Mouse (Mus musculus): Measurements from ENCODE around the gene Grb7.

The Grb7 gene

GRCm38 (mm10) chr11:98446213-98446561 lies at the start of gene Grb7:
Grb7 (plus strand) TSS chr11:98446394.
- no peak for DNase-seq (ENCODE audit: low spot score in 2 of 2)

GRCm38 (mm10) chr11:98397946-98398345 lies 48.2 kb upstream of the Grb7 start:
- DNase-seq (ENCODE audit: low spot score in 2 of 2), result no peak

GRCm38 (mm10) chr11:98400161-98400726 lies 46.0 kb upstream of the Grb7 start, which contains the start of gene Pgap3:
Pgap3 (minus strand) TSS chr11:98400490.
- DNase-seq (ENCODE audit: low spot score in 2 of 2), result peak; percentile 84

GRCm38 (mm10) chr11:98400816-98401215 lies 45.4 kb upstream of the Grb7 start:
- DNase-seq (ENCODE audit: low spot score in 2 of 2), result no peak

DNA sequence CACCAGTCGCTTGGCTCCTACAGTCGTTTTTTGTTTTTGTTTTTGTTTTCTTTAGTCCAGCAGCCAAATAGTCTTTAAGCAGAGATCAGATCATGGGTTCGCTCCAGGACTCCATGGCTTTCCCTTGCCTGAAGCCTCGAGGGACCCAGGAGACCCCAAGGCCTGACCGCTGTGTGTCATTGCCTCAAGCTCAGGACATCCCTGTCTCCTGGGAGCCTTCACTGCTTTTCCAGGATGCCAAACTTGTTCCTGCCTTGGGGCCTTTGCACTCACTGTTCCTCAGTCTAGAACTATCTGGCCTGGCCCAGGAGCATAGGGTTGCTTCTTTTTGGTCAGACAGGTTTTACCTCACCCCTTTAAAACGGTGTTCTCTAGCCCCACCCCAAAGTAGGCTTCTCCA lies 39.6 kb upstream of the Grb7 start:
- no peak for DNase-seq (ENCODE audit: low spot score in 2 of 2)

GRCm38 (mm10) chr11:98408872-98409271 lies 37.3 kb upstream of the Grb7 start:
- no peak for DNase-seq (ENCODE audit: low spot score in 2 of 2)

GRCm38 (mm10) chr11:98409341-98409822 lies 36.8 kb upstream of the Grb7 start:
- no peak for DNase-seq (ENCODE audit: low spot score in 2 of 2)

DNA sequence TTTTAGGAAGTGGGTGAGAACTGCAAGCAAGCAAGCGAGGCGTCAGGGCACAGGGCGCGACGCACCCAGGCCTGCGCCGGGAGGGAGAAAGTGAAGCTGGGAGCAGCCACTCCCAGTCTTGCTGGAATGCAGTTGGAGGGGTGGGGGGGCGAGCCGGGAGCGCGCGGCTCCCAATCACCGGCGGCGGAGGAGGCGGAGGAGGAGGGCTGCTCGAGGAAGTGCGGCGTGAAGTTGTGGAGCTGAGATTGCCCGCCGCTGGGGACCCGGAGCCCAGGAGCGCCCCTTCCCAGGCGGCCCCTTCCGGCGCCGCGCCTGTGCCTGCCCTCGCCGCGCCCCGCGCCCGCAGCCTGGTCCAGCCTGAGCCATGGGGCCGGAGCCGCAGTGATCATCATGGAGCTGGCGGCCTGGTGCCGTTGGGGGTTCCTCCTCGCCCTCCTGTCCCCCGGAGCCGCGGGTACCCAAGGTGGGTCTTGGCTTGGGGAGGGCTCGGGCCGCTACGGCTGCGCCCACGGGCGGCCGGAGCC lies 33.9 kb upstream of the Grb7 start, which contains the start of gene Erbb2:
TSS of gene Erbb2 (plus strand) at position 198 of the 524 bp plus-strand sequence.
- peak; percentile 67 to 76 for DNase-seq (ENCODE audit: low spot score in 2 of 2)

DNA sequence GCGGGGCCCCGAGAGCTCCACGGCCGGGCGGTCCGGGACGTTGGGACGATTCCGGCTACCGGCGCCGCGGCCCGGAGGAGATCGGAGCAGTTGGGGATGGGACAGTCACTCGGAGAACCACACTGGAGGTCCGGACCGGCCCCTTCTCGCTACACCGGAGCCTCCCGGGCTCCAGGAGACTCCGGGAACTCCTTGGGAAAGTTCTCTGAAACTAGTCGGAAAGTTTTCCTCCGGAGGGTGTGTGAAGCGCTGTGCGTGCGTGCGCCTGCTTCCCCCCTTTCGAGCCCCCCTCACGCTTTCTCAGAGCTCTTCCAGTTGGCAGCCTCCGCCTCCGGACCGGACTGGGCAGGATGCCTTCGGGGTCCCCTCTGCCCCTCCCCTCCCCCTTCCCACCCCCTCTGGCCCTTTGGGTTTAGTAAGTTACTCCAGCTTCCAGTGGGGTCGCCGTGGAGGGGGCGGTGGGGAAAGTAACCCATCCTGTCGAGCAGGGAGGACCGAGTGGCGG lies 33.3 kb upstream of the Grb7 start:
- DNase-seq (ENCODE audit: low spot score in 2 of 2), result no peak

GRCm38 (mm10) chr11:98413731-98414130 lies 32.5 kb upstream of the Grb7 start:
- DNase-seq (ENCODE audit: low spot score in 2 of 2), result no peak

GRCm38 (mm10) chr11:98414162-98414561 lies 32.0 kb upstream of the Grb7 start:
- no peak for DNase-seq (ENCODE audit: low spot score in 2 of 2)

DNA sequence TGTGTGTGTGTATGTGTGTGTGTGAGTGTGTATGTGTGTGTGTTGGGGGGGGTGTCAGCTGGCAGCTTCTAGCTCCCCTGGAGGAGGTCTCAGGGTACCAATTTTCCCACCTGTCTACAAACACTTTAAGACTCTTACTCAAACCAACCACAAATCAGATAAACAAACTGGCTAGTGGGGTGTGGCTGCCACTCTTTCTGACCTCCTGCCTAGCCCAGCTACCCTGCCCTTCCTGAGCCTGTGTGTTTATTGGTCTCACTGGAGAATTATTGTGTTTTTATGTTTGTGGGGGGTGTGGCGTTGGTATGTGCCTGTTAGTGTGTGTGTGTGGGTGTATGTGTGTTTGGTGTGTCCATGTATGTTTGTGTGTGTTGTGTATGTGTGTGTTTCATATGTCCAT lies 29.1 kb upstream of the Grb7 start:
- peak in 1 of 2 experiments; percentile 32 for DNase-seq (ENCODE audit: low spot score in 2 of 2)

- no peak for DNase-seq (ENCODE audit: low spot score in 2 of 2)
Observed at GRCm38 (mm10) chr11:98418273-98418672, 27.9 kb upstream of the Grb7 start.

DNA sequence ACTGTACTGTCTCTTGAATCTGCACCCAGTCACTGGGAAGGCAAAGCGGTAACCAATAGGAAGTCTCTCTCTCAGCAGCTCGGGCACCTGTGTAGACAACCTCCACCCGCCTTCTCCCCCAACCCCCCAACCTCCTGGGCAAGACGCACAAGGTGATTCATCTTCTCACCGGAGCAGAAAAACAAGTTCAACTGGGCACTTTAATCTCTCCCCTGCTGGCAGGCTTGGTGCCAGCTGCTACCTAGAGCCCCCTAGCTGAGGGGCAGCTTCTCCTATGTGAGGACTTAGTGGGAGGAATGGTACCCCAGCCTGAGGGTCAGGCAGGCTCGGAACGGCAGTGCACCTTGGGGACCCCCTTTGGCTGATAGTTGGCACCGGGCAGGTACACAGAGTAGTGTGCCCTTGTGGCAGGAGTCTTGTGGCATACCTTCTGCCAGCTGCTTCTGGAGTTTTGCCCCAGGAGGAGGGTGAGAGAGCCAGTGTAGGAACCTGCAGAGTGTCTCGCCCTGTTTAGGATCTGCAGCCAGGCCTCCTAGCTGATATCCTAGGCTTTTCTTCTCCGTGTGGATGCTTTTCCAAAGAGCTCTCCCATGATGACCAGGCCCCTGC lies 27.2 kb upstream of the Grb7 start:
- peak; percentile 75 for DNase-seq (ENCODE audit: low spot score in 2 of 2)

DNA sequence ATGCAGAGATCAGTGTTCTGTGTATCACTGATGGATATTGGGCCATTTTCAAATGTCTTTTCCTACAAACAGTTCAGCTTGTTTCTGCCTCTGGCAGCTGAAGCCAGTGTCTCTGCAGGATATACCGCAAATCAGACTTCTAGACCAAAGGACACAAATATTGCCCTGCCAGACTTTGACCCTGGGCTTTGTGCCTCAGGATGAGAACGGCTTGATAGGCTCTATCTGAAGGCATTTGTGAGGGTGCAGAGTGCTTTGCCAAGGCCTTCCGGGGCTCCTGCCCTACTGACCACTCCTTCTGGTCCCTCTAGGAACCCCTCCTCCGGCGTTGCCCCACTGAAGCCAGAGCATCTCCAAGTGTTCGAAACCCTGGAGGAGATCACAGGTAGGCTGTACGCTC lies 19.6 kb upstream of the Grb7 start:
- DNase-seq (ENCODE audit: low spot score in 2 of 2), result no peak

DNA sequence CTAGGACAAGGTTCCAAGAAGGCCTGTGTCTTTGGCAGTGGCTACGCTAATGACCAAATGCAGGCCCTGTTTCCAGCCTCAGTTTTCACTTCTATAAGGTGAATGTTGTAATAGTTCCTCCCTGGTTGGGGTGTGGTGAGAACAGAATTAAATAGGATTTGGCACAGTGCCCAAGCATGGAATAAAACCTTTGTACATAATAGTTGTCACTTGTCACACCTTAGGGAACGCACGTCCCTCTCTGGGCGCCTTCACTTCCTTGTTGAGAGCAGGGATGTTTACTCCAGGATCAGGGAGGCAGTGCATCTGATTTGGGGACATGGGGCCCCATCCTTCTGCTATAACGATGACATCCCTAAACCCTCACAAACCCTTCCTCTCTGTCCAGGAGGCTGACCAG lies 17.8 kb upstream of the Grb7 start:
- DNase-seq (ENCODE audit: low spot score in 2 of 2), result no peak

DNA sequence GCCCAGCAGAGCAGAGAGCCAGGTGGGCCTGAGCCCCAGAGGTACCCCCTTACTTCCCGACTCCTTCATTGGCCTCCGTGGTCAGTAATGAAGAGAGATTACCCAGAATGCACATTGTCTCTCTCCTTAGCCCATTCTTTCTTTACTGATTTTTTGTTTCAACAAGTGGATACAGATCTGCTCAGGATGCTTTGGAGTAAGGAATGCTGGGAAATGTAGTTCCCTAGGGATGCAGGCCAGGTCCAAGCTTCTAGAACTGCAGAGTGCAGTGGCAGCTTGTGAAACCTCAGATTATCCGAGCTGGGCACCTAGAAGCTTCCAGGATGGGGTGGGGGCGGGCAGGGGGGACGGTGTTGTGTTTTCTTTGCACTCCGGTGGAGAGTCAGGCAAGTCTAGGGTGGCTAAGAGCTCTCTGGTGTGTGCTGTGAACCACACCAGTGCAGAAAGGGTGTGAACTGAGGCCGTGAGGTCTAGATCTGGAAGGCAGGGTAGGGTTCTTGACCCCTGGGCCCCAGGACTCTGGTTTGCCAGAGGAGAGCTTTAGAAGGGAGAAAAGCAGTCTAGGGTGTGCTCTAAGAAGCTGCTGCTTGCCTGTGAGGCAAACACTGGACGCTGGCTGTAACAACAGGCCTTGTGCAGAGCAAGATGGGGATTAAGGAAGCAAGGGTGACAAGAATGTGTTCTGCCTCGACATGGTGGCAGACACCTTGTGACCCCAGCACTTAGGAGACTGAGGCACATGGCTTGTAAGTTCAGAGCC lies 14.3 kb upstream of the Grb7 start:
- no peak for DNase-seq (ENCODE audit: low spot score in 2 of 2)

- no peak for DNase-seq (ENCODE audit: low spot score in 2 of 2)
Observed at GRCm38 (mm10) chr11:98435723-98436122, 10.5 kb upstream of the Grb7 start.

GRCm38 (mm10) chr11:98437441-98437840 lies 8.8 kb upstream of the Grb7 start:
- DNase-seq (ENCODE audit: low spot score in 2 of 2), result no peak

- peak; percentile 96 to 98 for DNase-seq (ENCODE audit: low spot score in 2 of 2)
Observed at GRCm38 (mm10) chr11:98438331-98439158, 7.6 kb upstream of the Grb7 start, which contains the start of gene Mien1. Mien1 (minus strand) TSS chr11:98438991.

GRCm38 (mm10) chr11:98443688-98444087 lies 2.5 kb upstream of the Grb7 start:
- no peak for DNase-seq (ENCODE audit: low spot score in 2 of 2)

Measured in urinary bladder, postnatal 36 days (tissue).